Mouse (Mus musculus): Measurements from ENCODE around the gene Junb. TPM values are rescaled to one million over a fixed set of nuclear protein-coding genes. Genes with fewer than 3 reads are reported as not detected.

Gene Junb
- total RNA-seq (2021): 32.8 and 33.2 TPM in 2 replicates
- long read RNA-seq, transcript Junb-201 (1 exons, 1,809 nt): major isoform, 116 of 116 reads
- long read RNA-seq, partial matches to known transcripts: 0 of 116 reads
- long read RNA-seq, other reads (novel, unspliced or antisense): 0 of 116 reads

- peak; percentile 97 for DNase-seq
These were observed at the start of gene Junb for GRCm38 (mm10) chr8:84978248-84978940. TSS of gene Junb (minus strand) at chr8:84978718.

- no peak for DNase-seq
These were observed 49.4 kb upstream of the Junb start for GRCm38 (mm10) chr8:85027922-85028321.

GRCm38 (mm10) chr8:85027516-85027855 lies 49.0 kb upstream of the Junb start:
- DNase-seq: no peak

- peak; percentile 95 for DNase-seq
These were observed 48.4 kb upstream of the Junb start, which contains the start of gene Trir for GRCm38 (mm10) chr8:85026670-85027515. TSS of gene Trir (plus strand) at chr8:85026823.

- DNase-seq: peak; percentile 80
These were observed 46.8 kb upstream of the Junb start, which contains the start of gene Asna1 for GRCm38 (mm10) chr8:85025098-85025932. TSS of gene Asna1 (minus strand) at chr8:85025281.

- DNase-seq: no peak
These were observed 45.3 kb upstream of the Junb start for GRCm38 (mm10) chr8:85023846-85024245.

DNA sequence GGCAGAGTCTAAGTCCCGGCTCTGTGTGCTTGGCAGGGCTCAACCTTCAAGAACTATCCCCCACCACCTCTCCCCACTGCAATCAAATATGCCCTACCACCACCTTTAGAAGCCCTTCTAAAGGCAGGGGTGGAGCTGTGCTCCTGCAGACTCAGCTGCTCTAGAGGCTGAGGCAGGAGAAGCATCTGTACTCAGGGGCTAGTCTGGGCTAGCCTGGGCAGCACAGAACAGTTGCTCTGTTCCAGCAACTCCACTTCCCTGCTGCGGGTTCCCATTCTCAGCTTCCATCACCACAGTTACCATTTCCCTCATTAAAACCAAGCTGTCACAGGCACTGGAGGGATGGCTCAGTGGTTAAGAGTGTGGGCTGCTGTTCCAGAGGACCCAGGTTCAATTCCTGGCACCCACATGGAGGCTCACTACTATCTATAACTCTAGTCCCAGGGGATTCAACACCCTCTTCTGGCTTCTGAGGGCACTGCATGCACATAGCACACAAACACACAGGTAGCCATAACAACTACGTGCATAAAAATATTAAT lies 43.1 kb upstream of the Junb start:
- DNase-seq: no peak

GRCm38 (mm10) chr8:85017209-85017608 lies 38.7 kb upstream of the Junb start:
- DNase-seq: no peak

DNA sequence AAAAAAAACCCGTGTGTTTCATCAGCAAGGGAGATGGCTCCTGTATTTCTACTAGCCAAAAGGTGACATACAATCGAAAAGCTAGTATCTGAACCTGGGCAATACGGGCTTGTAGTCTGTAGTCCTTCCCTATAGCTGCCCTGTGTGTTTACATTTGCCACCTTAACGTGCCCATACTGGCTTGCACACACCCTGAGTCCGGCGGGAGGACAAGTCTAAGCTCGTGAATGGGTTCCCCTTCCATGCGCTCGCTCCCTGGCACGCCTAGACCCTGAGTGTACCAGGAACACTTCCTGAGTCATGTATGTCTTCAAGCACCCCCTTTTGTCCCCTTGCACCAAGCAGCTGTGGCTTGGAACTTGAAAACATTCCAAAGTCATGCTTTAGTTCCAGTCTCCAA lies 38.2 kb upstream of the Junb start:
- no peak for DNase-seq

GRCm38 (mm10) chr8:85014431-85014830 lies 35.9 kb upstream of the Junb start, which contains the start of gene Best2:
TSS of gene Best2 (minus strand) at chr8:85014531.
- no peak for DNase-seq

- DNase-seq: peak; percentile 68
These were observed 34.8 kb upstream of the Junb start for GRCm38 (mm10) chr8:85013230-85013840.

GRCm38 (mm10) chr8:85011242-85011641 lies 32.7 kb upstream of the Junb start:
- DNase-seq: no peak

- DNase-seq: peak; percentile 58
These were observed 29.2 kb upstream of the Junb start for GRCm38 (mm10) chr8:85007686-85008085.

DNA sequence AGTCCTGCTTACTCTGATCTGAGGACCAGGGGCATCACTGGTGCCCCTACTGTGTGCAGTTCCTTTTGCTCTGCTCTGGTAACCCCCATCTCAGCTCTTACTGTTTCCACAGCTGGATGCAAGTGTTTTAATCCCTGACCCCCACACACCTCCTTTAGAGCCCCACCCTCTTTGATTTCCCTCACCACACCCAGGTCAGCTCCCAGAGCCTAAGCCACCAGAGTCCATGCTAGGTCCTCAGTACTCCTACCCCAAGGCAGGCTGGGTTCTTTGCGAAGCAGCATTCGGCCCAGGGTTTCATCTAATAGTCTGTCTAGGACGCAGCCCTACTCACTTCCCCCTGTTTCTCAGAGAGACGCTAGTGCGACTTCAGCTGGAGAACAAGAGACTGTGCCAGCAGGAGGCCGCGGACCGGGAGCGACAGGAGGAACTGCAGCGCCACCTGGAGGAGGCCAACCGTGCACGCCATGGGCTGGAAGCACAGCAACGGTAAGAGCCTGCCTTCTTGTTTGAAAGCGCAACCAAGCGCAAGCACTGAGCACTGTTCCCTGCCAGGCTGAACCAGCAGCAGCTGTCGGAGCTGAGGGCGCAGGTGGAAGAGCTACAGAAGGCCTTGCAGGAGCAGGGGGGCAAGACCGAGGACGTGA lies 19.3 kb upstream of the Junb start:
- DNase-seq: peak; percentile 93

DNA sequence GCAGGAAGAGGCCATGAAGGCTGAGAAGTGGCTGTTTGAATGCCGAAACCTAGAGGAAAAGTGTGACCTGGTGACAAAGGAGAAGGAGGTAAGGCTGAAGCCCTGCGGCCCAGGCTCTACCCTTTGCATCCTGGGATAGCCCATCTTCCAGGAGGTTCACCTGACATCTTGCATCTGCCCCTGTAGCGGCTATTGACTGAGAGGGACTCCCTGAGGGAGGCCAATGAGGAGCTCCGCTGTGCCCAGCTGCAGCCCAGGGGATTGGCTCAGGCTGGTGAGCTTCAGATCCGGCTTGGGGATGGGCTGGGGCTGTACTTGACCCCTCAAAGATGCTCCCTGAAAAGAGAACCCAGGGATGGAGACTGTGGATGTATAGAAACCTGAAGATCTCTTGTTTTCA lies 18.5 kb upstream of the Junb start:
- DNase-seq: no peak

- DNase-seq: no peak
These were observed 17.2 kb upstream of the Junb start for GRCm38 (mm10) chr8:84995680-84996079.

DNA sequence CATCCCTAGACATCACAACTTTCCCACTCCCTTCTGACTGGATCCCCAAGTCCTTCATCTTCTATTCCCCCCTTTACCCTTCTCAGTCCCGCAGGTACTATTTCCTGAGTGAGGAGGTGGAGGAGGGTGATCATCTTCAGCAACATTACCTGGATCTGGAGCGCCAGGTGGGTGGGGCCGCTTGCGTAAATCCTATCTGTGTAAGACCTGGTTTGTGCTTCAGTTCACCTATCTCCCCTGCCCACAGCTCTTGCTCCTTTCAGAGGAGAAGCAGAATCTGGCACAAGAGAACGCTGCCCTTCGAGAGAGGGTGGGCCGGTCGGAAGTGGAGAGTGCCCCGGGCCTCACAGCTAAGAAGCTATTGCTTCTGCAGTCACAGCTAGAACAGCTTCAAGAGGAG lies 15.9 kb upstream of the Junb start:
- no peak for DNase-seq

GRCm38 (mm10) chr8:84990836-84991235 lies 12.3 kb upstream of the Junb start:
- DNase-seq: no peak

DNA sequence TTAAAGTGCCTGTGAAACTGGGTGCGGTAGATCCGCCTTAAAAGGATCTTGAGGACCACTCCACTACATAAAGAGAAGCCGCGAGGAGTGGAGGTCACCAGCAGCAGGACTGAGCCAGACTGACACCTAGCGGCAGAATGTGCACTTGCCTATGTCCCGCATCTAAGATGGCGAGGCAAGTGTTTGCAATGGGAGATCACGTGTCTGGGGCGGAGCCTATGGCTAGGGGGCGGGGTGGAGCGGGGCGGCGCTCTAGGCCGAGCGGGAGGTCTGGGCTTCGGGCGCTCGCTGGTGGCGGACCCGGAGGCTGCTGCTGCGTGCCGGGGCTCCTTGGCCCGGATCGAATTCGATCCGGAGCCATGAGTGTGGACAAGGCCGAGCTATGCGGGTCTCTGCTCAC lies 11.8 kb upstream of the Junb start, which contains the start of gene Hook2:
Hook2 (plus strand) TSS at position 255 of the 400 bp plus-strand sequence.
- DNase-seq: peak; percentile 93

GRCm38 (mm10) chr8:84989810-84990209 lies 11.3 kb upstream of the Junb start:
- DNase-seq: peak; percentile 92

GRCm38 (mm10) chr8:84989311-84989731 lies 10.8 kb upstream of the Junb start:
- peak; percentile 40 for DNase-seq

Measured in adrenal gland, postnatal 25 days (tissue).